In the genomic region with DNA sequence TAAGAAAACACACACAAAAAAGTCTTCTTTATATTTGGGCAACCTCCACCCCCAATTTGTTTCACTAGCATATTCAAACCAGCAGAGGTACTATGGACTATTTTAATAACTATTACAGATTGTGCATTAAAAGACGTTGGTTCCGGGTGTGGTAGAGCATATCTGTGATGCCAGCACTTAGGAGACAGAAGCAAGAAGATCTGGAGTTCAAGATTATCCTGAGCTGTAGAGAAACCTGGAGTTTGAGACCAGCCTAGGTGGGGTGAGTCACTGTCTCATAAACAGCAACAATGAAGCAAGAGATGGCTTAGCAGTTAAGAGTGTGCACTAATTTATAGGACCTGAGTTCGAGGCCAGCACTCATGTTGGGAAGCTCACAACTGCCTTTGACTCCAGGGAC, we compare ENCODE assay signal across 26 mouse cellular contexts. TPM values are rescaled to one million over a fixed set of nuclear protein-coding genes. Genes with fewer than 3 reads are reported as not detected.
A peak's percentile ranks its signal among the peaks of the same experiment; 100 is the strongest.
DNase-seq lines count a peak whose midpoint lies in the region; ATAC-seq and TF ChIP-seq lines count a peak whose summit lies in the region.
"Had no signal": no experiment of that assay in that cellular context is flagged by ENCODE, and none has a peak within 500 bp of the region (broad histone marks: within the 10 kb centered on the region; RNA-seq: fewer than 3 reads in every experiment).

No protein-coding gene starts in this region.

- no peak for TF ChIP-seq CTCF in MEL (IDR thresholded peaks at IDR 0.05 in 2 of 3, conservative IDR thresholded peaks at IDR 0.05 in 1 of 3; ENCODE audit: control insufficient read depth in 1 of 3, insufficient read depth in 1 of 3, low read depth in 2 of 3, low read length in 3 of 3, poor library complexity in 1 of 3, severe bottlenecking in 1 of 3)
- TF ChIP-seq CTCF in liver, postnatal 0 days (IDR thresholded peaks at IDR 0.05; ENCODE audit: low read depth) = no peak

- no peaks in the 10 kb centered on the region for H3K79me2 ChIP-seq in MEL (ENCODE audit: control insufficient read depth, insufficient read depth, low read length, poor library complexity)

- H3K9me3 ChIP-seq in MEL (replicated peaks; ENCODE audit: insufficient read depth, low read length) = no peaks in the 10 kb centered on the region
- 0 out of 2 replicates have a peak, but pooled peaks cover 3% of the 10 kb centered on the region for H3K9me3 ChIP-seq in liver, embryonic 12.5 days (replicated peaks)
- no peaks in the 10 kb centered on the region for H3K9me3 ChIP-seq in liver, postnatal 0 days (ENCODE audit: low read length)
- 0 out of 2 replicates have a peak, but pooled peaks cover 4% of the 10 kb centered on the region for H3K9me3 ChIP-seq in kidney, embryonic 14.5 days (ENCODE audit: control insufficient read depth, low read length)
- H3K9me3 ChIP-seq: embryonic facial prominence, embryonic 12.5 days; forebrain, embryonic 10.5 days; forebrain, embryonic 15.5 days; heart, embryonic 12.5 days; hindbrain, embryonic 10.5 days; hindbrain, embryonic 15.5 days; midbrain, embryonic 10.5 days; midbrain, embryonic 15.5 days had no signal

- no peaks in the 10 kb centered on the region for H3K27me3 ChIP-seq in MEL (ENCODE audit: control insufficient read depth in 1 of 2, insufficient read depth in 2 of 2, low read length in 2 of 2)
- H3K27me3 ChIP-seq in liver, embryonic 12.5 days (replicated peaks) = no peaks in the 10 kb centered on the region
- H3K27me3 ChIP-seq in liver, postnatal 0 days (ENCODE audit: insufficient read depth, low read length) = no peaks in the 10 kb centered on the region
- H3K27me3 ChIP-seq in kidney, embryonic 14.5 days (ENCODE audit: control insufficient read depth, insufficient read depth, low read length) = no peaks in the 10 kb centered on the region
- H3K27me3 ChIP-seq: CH12.LX; embryonic facial prominence, embryonic 12.5 days; forebrain, embryonic 15.5 days; heart, embryonic 12.5 days; hindbrain, embryonic 15.5 days; midbrain, embryonic 15.5 days had no signal

- peak overlapping the region; percentile 70 for H3K27ac ChIP-seq in MEL (ENCODE audit: control insufficient read depth, low read depth, low read length)
- H3K27ac ChIP-seq in liver, embryonic 12.5 days = peak overlapping the region; percentile 22; the same call in 1 of the 2 replicates
- H3K27ac ChIP-seq in liver, postnatal 0 days (ENCODE audit: low read depth) = peak overlapping the region; percentile 72; the same call in 1 of the 2 replicates
- H3K27ac ChIP-seq in kidney, embryonic 14.5 days (ENCODE audit: low read depth, low read length) = no peak overlapping the region
- H3K27ac ChIP-seq: embryonic facial prominence, embryonic 12.5 days; forebrain, embryonic 10.5 days; forebrain, embryonic 15.5 days; hindbrain, embryonic 15.5 days; midbrain, embryonic 10.5 days; midbrain, embryonic 15.5 days had no signal

- TF ChIP-seq POLR2A in MEL (IDR thresholded peaks at IDR 0.05; ENCODE audit: control insufficient read depth in 1 of 2, insufficient read depth in 1 of 2, low read depth in 1 of 2, low read length in 2 of 2, poor library complexity in 1 of 2) = no peak

- DNase-seq in 416B (ENCODE audit: low read depth) (peak; percentile 58), MEL (ENCODE audit: low read depth, low spot score) (peak; percentile 86)
- DNase-seq in liver, postnatal 0 days = no peak
- no peak for DNase-seq in thymus, postnatal 36 days
- no peak for DNase-seq in natural killer cell, adult 2 months (ENCODE audit: low spot score in 2 of 2)
- DNase-seq: adrenal gland, postnatal 14 days; cerebellum, adult 9-11 months; embryo, embryonic 11 days; gastrocnemius, postnatal 25 days; kidney, adult 18-20 months; right cerebral cortex, adult 18-20 months; spleen, adult 18-20 months; thymus, adult 2 months; thymus, postnatal 4 days had no signal

- peak; percentile 83 to 91 for TF ChIP-seq EP300 in MEL (IDR thresholded peaks at IDR 0.05; ENCODE audit: low read depth in 1 of 2, low read length in 2 of 2)
- no peak for TF ChIP-seq EP300 in liver, postnatal 0 days (IDR thresholded peaks at IDR 0.05; ENCODE audit: low read depth)

- peak overlapping the region; percentile 45; the same call in 1 of the 2 replicates for H3K4me2 ChIP-seq in liver, embryonic 12.5 days
- no peak overlapping the region for H3K4me2 ChIP-seq in liver, postnatal 0 days (ENCODE audit: low read depth, low read length)
- no peak overlapping the region for H3K4me2 ChIP-seq in kidney, embryonic 14.5 days (replicated peaks; ENCODE audit: low read depth, low read length)
- H3K4me2 ChIP-seq: embryonic facial prominence, embryonic 12.5 days; forebrain, embryonic 15.5 days; heart, embryonic 12.5 days; hindbrain, embryonic 15.5 days; midbrain, embryonic 15.5 days had no signal

- no peak for TF ChIP-seq RAD21 in MEL (IDR thresholded peaks at IDR 0.05; ENCODE audit: low read depth, low read length)

- peaks cover 17 to 42% of the 10 kb centered on the region in 2 experiments for H3K4me1 ChIP-seq in MEL (ENCODE audit: control insufficient read depth in 1 of 2, insufficient read depth in 2 of 2, low read length in 2 of 2)
- peaks cover 53% of the 10 kb centered on the region for H3K4me1 ChIP-seq in liver, embryonic 12.5 days
- peaks cover 18% of the 10 kb centered on the region for H3K4me1 ChIP-seq in liver, postnatal 0 days (ENCODE audit: insufficient read depth)
- H3K4me1 ChIP-seq in kidney, embryonic 14.5 days (ENCODE audit: control insufficient read depth, insufficient read depth, low read length) = 0 out of 2 replicates have a peak, but pooled peaks cover 5% of the 10 kb centered on the region
- H3K4me1 ChIP-seq: embryonic facial prominence, embryonic 12.5 days; forebrain, embryonic 15.5 days; hindbrain, embryonic 15.5 days; midbrain, embryonic 10.5 days; midbrain, embryonic 15.5 days had no signal

- H3K36me3 ChIP-seq in MEL (ENCODE audit: control insufficient read depth in 1 of 2, insufficient read depth in 2 of 2, low read length in 2 of 2) = peaks cover 0 to 32% of the 10 kb centered on the region in 2 experiments; a peak in 2 of 4 replicates
- no peaks in the 10 kb centered on the region for H3K36me3 ChIP-seq in liver, embryonic 12.5 days
- H3K36me3 ChIP-seq in liver, postnatal 0 days (replicated peaks; ENCODE audit: insufficient read depth, low read length) = no peaks in the 10 kb centered on the region
- H3K36me3 ChIP-seq in kidney, embryonic 14.5 days (ENCODE audit: control insufficient read depth, insufficient read depth, low read length) = no peaks in the 10 kb centered on the region
- H3K36me3 ChIP-seq: embryonic facial prominence, embryonic 12.5 days; forebrain, embryonic 10.5 days; forebrain, embryonic 15.5 days; heart, embryonic 12.5 days; hindbrain, embryonic 10.5 days; hindbrain, embryonic 15.5 days; midbrain, embryonic 10.5 days; midbrain, embryonic 15.5 days had no signal

- peak; percentile 74 for ATAC-seq in liver, embryonic 12.5 days
- peak; percentile 37 for ATAC-seq in liver, postnatal 0 days
- no peak for ATAC-seq in kidney, embryonic 14.5 days (ENCODE audit: low FRiP score, low TSS enrichment)
- ATAC-seq: forebrain, embryonic 15.5 days; lung, postnatal 0 days; midbrain, embryonic 15.5 days had no signal

- H3K9ac ChIP-seq in MEL (ENCODE audit: control insufficient read depth, low read depth, low read length, poor library complexity, severe bottlenecking) = no peak overlapping the region
- no peak overlapping the region for H3K9ac ChIP-seq in liver, embryonic 12.5 days
- H3K9ac ChIP-seq in liver, postnatal 0 days (replicated peaks) = no peak overlapping the region
- no peak overlapping the region for H3K9ac ChIP-seq in kidney, embryonic 14.5 days (ENCODE audit: low read depth, low read length)
- H3K9ac ChIP-seq: embryonic facial prominence, embryonic 12.5 days; forebrain, embryonic 15.5 days; heart, embryonic 12.5 days; hindbrain, embryonic 15.5 days; midbrain, embryonic 15.5 days had no signal

- 34% methylated on average over 3 of the region's 3 CpGs for WGBS in liver, embryonic 12.5 days (ENCODE audit: insufficient replicate concordance)
- 46% methylated on average over 3 of the region's 3 CpGs for WGBS in liver, postnatal 0 days (ENCODE audit: insufficient replicate concordance)
- WGBS in kidney, embryonic 14.5 days = 89% methylated on average over 3 of the region's 3 CpGs

- peak overlapping the region; percentile 20 to 54 for H3K4me3 ChIP-seq in MEL (ENCODE audit: control insufficient read depth in 1 of 2, insufficient read depth in 1 of 2, low read depth in 2 of 2, low read length in 2 of 2)
- H3K4me3 ChIP-seq in liver, embryonic 12.5 days = no peak overlapping the region
- H3K4me3 ChIP-seq in liver, postnatal 0 days (ENCODE audit: low read depth, low read length) = no peak overlapping the region
- H3K4me3 ChIP-seq in kidney, embryonic 14.5 days (ENCODE audit: low read length) = no peak overlapping the region
- H3K4me3 ChIP-seq: embryonic facial prominence, embryonic 12.5 days; forebrain, embryonic 10.5 days; forebrain, embryonic 15.5 days; heart, embryonic 12.5 days; hindbrain, embryonic 10.5 days; hindbrain, embryonic 15.5 days; midbrain, embryonic 10.5 days; midbrain, embryonic 15.5 days had no signal

TF ChIP-seq in MEL, 35 proteins besides CTCF, POLR2A, EP300 and RAD21 (continues in another document):
- 0 out of 2 replicates have a peak, but pooled peaks have one; percentile 13 for TF ChIP-seq KAT2A (conservative IDR thresholded peaks at IDR 0.05; ENCODE audit: low read depth, low read length)
- TF ChIP-seq ZNF384 (IDR thresholded peaks at IDR 0.05; ENCODE audit: low read depth, low read length) = no peak
- TF ChIP-seq CHD2 (IDR thresholded peaks at IDR 0.05; ENCODE audit: low read length) = no peak
- TF ChIP-seq RCOR1 (IDR thresholded peaks at IDR 0.05; ENCODE audit: low read depth, low read length) = peak; percentile 33; the same call in 1 of the 2 replicates
- TF ChIP-seq MYB (IDR thresholded peaks at IDR 0.05; ENCODE audit: low read depth, low read length) = peak; percentile 73
- peak; percentile 74 for TF ChIP-seq TAL1 (IDR thresholded peaks at IDR 0.05; ENCODE audit: low read length)
- TF ChIP-seq ZMIZ1 (IDR thresholded peaks at IDR 0.05; ENCODE audit: low read depth, low read length) = peak; percentile 32; the same call in 1 of the 2 replicates
- no peak for TF ChIP-seq MYC (IDR thresholded peaks at IDR 0.05; ENCODE audit: low read depth, low read length)
- TF ChIP-seq ETS1 (IDR thresholded peaks at IDR 0.05; ENCODE audit: low read depth, low read length) = peak; percentile 77
- TF ChIP-seq MAZ (IDR thresholded peaks at IDR 0.05; ENCODE audit: low read depth, low read length) = no peak
- peak; percentile 39; the same call in 1 of the 2 replicates for TF ChIP-seq TBP (IDR thresholded peaks at IDR 0.05; ENCODE audit: low read depth, low read length)
- TF ChIP-seq GATA1 (IDR thresholded peaks at IDR 0.05; ENCODE audit: low read depth, low read length) = peak; percentile 82

RNA-seq across cellular contexts. Expression of a gene that starts 50.4 kb away (rescaled TPM):
- 51.6 and 75.6 TPM in 2 replicates for total RNA-seq in MEL (2012; rRNA removed)
- polyA plus RNA-seq in MEL (2012; ENCODE audit: insufficient read depth in 1 of 2, insufficient read length in 2 of 2, low read depth in 1 of 2, low replicate concordance in 2 of 2, missing spikeins in 1 of 2) = 10 to 100 TPM in 1 of 2 experiments, not detected in 1; 44.2 TPM
- 10.1 and 11.1 TPM in 2 replicates for polyA plus RNA-seq in liver, embryonic 12.5 days (2016; fragmentation: Nextera tagmentation; extraction: Ambion mirVana)
- polyA plus RNA-seq in liver, postnatal 0 days (2015; fragmentation: Nextera tagmentation; extraction: Ambion mirVana) = 3.0 and 3.3 TPM in 2 replicates
- polyA plus RNA-seq in kidney, embryonic 14.5 days (2014; fragmentation: Nextera tagmentation; extraction: Ambion mirVana) = 28.0 TPM in 2 replicates

Comparison
In these comparisons a context has a peak if more than half of its experiments do, and no peak if none do; other contexts are left out.
1. DNase-seq: peak in 416B (single experiment) and MEL (single experiment); none in liver, postnatal 0 days (single experiment), thymus, postnatal 36 days (0 of 2) and natural killer cell, adult 2 months (0 of 2).
2. H3K4me3 ChIP-seq: peak in MEL (2 of 2); none in liver, embryonic 12.5 days (single experiment), liver, postnatal 0 days (single experiment) and kidney, embryonic 14.5 days (single experiment).